Mouse (Mus musculus): ENCODE measurements around the gene March10. TPM values are rescaled to one million over a fixed set of nuclear protein-coding genes. Genes with fewer than 3 reads are reported as not detected.

Gene March10
- polyA plus RNA-seq, 1 experiment = 0.13 TPM

- TF ChIP-seq MYOD1 (IDR thresholded peaks at IDR 0.05; ENCODE audit: control insufficient read depth in 1 of 3, insufficient read length in 2 of 3, low read depth in 2 of 3) = no peak
- TF ChIP-seq TCF3 (IDR thresholded peaks at IDR 0.05; ENCODE audit: insufficient read length, low read depth) = no peak
- no peak for TF ChIP-seq CEBPB (IDR thresholded peaks at IDR 0.05; ENCODE audit: insufficient read depth, poor library complexity, severe bottlenecking)
- no peak for TF ChIP-seq POLR2AphosphoS2 (IDR thresholded peaks at IDR 0.05; ENCODE audit: insufficient read length, low read depth)
- TF ChIP-seq POLR2A (IDR thresholded peaks at IDR 0.05; ENCODE audit: insufficient read length, low read depth) = no peak
- no peak for TF ChIP-seq MAX (IDR thresholded peaks at IDR 0.05; ENCODE audit: low read depth)
- TF ChIP-seq MYOG (IDR thresholded peaks at IDR 0.05; ENCODE audit: control insufficient read depth in 1 of 3, insufficient read depth in 1 of 3, insufficient read length in 2 of 3, low read depth in 2 of 3) = no peak
- no peak for TF ChIP-seq USF1 (IDR thresholded peaks at IDR 0.05; ENCODE audit: low read depth)
- TF ChIP-seq SRF (IDR thresholded peaks at IDR 0.05; ENCODE audit: control insufficient read depth, insufficient read length, low read depth) = no peak
- TF ChIP-seq TCF12 (IDR thresholded peaks at IDR 0.05; ENCODE audit: insufficient read depth, poor library complexity, severe bottlenecking) = no peak
- no peak for TF ChIP-seq E2F4 (IDR thresholded peaks at IDR 0.05; ENCODE audit: insufficient read depth)
- TF ChIP-seq REST (IDR thresholded peaks at IDR 0.05; ENCODE audit: insufficient read depth, insufficient read length) = no peak
- Histone ChIP-seq H3K4me2 (ENCODE audit: low read depth) (no peak overlapping the region), H3K79me2 (ENCODE audit: control insufficient read depth, insufficient read depth) (no peaks in the 10 kb centered on the region), H3K36me3 (ENCODE audit: control insufficient read depth, insufficient read depth) (no peaks in the 10 kb centered on the region), H3ac (ENCODE audit: control insufficient read depth, insufficient read length) (no peak overlapping the region), H3K4me3 (no peak overlapping the region), H3K27me3 (ENCODE audit: control insufficient read depth, insufficient read depth, insufficient read length) (no peaks in the 10 kb centered on the region)
These were observed 86.8 kb downstream of the March10 start for GRCm38 (mm10) chr11:105369526-105370386.

GRCm38 (mm10) chr11:105368833-105369232 is 87.7 kb downstream of the March10 start:
- H3ac ChIP-seq (ENCODE audit: control insufficient read depth, insufficient read length) = no peak overlapping the region
- TF ChIP-seq SRF (IDR thresholded peaks at IDR 0.05; ENCODE audit: control insufficient read depth, insufficient read length, low read depth) (no peak), REST (IDR thresholded peaks at IDR 0.05; ENCODE audit: insufficient read depth, insufficient read length) (no peak), POLR2AphosphoS2 (IDR thresholded peaks at IDR 0.05; ENCODE audit: insufficient read length, low read depth) (no peak), USF1 (IDR thresholded peaks at IDR 0.05; ENCODE audit: low read depth) (no peak), TCF12 (IDR thresholded peaks at IDR 0.05; ENCODE audit: insufficient read depth, poor library complexity, severe bottlenecking) (no peak), MYOG (IDR thresholded peaks at IDR 0.05; ENCODE audit: control insufficient read depth in 1 of 3, insufficient read depth in 1 of 3, insufficient read length in 2 of 3, low read depth in 2 of 3) (no peak), MAX (IDR thresholded peaks at IDR 0.05; ENCODE audit: low read depth) (no peak), TCF3 (IDR thresholded peaks at IDR 0.05; ENCODE audit: insufficient read length, low read depth) (no peak), E2F4 (IDR thresholded peaks at IDR 0.05; ENCODE audit: insufficient read depth) (no peak), CEBPB (IDR thresholded peaks at IDR 0.05; ENCODE audit: insufficient read depth, poor library complexity, severe bottlenecking) (no peak), POLR2A (IDR thresholded peaks at IDR 0.05; ENCODE audit: insufficient read length, low read depth) (no peak), MYOD1 (IDR thresholded peaks at IDR 0.05; ENCODE audit: control insufficient read depth in 1 of 3, insufficient read length in 2 of 3, low read depth in 2 of 3) (no peak)
- no peaks in the 10 kb centered on the region for H3K79me2 ChIP-seq (ENCODE audit: control insufficient read depth, insufficient read depth)
- no peaks in the 10 kb centered on the region for H3K27me3 ChIP-seq (ENCODE audit: control insufficient read depth, insufficient read depth, insufficient read length)
- H3K4me2 ChIP-seq (ENCODE audit: low read depth) = no peak overlapping the region
- H3K36me3 ChIP-seq (ENCODE audit: control insufficient read depth, insufficient read depth) = no peaks in the 10 kb centered on the region
- no peak overlapping the region for H3K4me3 ChIP-seq

GRCm38 (mm10) chr11:105367163-105367562 is 89.4 kb downstream of the March10 start:
- no peaks in the 10 kb centered on the region for H3K27me3 ChIP-seq (ENCODE audit: control insufficient read depth, insufficient read depth, insufficient read length)
- no peak overlapping the region for H3ac ChIP-seq (ENCODE audit: control insufficient read depth, insufficient read length)
- TF ChIP-seq USF1 (IDR thresholded peaks at IDR 0.05; ENCODE audit: low read depth) (no peak), MAX (IDR thresholded peaks at IDR 0.05; ENCODE audit: low read depth) (no peak), TCF12 (IDR thresholded peaks at IDR 0.05; ENCODE audit: insufficient read depth, poor library complexity, severe bottlenecking) (no peak), POLR2AphosphoS2 (IDR thresholded peaks at IDR 0.05; ENCODE audit: insufficient read length, low read depth) (no peak), TCF3 (IDR thresholded peaks at IDR 0.05; ENCODE audit: insufficient read length, low read depth) (no peak), REST (IDR thresholded peaks at IDR 0.05; ENCODE audit: insufficient read depth, insufficient read length) (no peak), CEBPB (IDR thresholded peaks at IDR 0.05; ENCODE audit: insufficient read depth, poor library complexity, severe bottlenecking) (no peak), E2F4 (IDR thresholded peaks at IDR 0.05; ENCODE audit: insufficient read depth) (no peak), MYOG (IDR thresholded peaks at IDR 0.05; ENCODE audit: control insufficient read depth in 1 of 3, insufficient read depth in 1 of 3, insufficient read length in 2 of 3, low read depth in 2 of 3) (no peak), SRF (IDR thresholded peaks at IDR 0.05; ENCODE audit: control insufficient read depth, insufficient read length, low read depth) (no peak), POLR2A (IDR thresholded peaks at IDR 0.05; ENCODE audit: insufficient read length, low read depth) (no peak), MYOD1 (IDR thresholded peaks at IDR 0.05; ENCODE audit: control insufficient read depth in 1 of 3, insufficient read length in 2 of 3, low read depth in 2 of 3) (no peak)
- no peak overlapping the region for H3K4me3 ChIP-seq
- H3K79me2 ChIP-seq (ENCODE audit: control insufficient read depth, insufficient read depth) = no peaks in the 10 kb centered on the region
- no peak overlapping the region for H3K4me2 ChIP-seq (ENCODE audit: low read depth)
- no peaks in the 10 kb centered on the region for H3K36me3 ChIP-seq (ENCODE audit: control insufficient read depth, insufficient read depth)

- Histone ChIP-seq H3K36me3 (ENCODE audit: control insufficient read depth, insufficient read depth) (no peaks in the 10 kb centered on the region), H3K4me3 (no peak overlapping the region), H3ac (ENCODE audit: control insufficient read depth, insufficient read length) (no peak overlapping the region), H3K27me3 (ENCODE audit: control insufficient read depth, insufficient read depth, insufficient read length) (no peaks in the 10 kb centered on the region), H3K4me2 (ENCODE audit: low read depth) (no peak overlapping the region), H3K79me2 (ENCODE audit: control insufficient read depth, insufficient read depth) (no peaks in the 10 kb centered on the region)
- TF ChIP-seq POLR2A (IDR thresholded peaks at IDR 0.05; ENCODE audit: insufficient read length, low read depth) = no peak
- TF ChIP-seq SRF (IDR thresholded peaks at IDR 0.05; ENCODE audit: control insufficient read depth, insufficient read length, low read depth) = no peak
- no peak for TF ChIP-seq E2F4 (IDR thresholded peaks at IDR 0.05; ENCODE audit: insufficient read depth)
- TF ChIP-seq REST (IDR thresholded peaks at IDR 0.05; ENCODE audit: insufficient read depth, insufficient read length) = no peak
- TF ChIP-seq POLR2AphosphoS2 (IDR thresholded peaks at IDR 0.05; ENCODE audit: insufficient read length, low read depth) = no peak
- TF ChIP-seq MYOG (IDR thresholded peaks at IDR 0.05; ENCODE audit: control insufficient read depth in 1 of 3, insufficient read depth in 1 of 3, insufficient read length in 2 of 3, low read depth in 2 of 3) = no peak
- TF ChIP-seq TCF3 (IDR thresholded peaks at IDR 0.05; ENCODE audit: insufficient read length, low read depth) = no peak
- no peak for TF ChIP-seq CEBPB (IDR thresholded peaks at IDR 0.05; ENCODE audit: insufficient read depth, poor library complexity, severe bottlenecking)
- TF ChIP-seq USF1 (IDR thresholded peaks at IDR 0.05; ENCODE audit: low read depth) = no peak
- TF ChIP-seq TCF12 (IDR thresholded peaks at IDR 0.05; ENCODE audit: insufficient read depth, poor library complexity, severe bottlenecking) = no peak
- no peak for TF ChIP-seq MAX (IDR thresholded peaks at IDR 0.05; ENCODE audit: low read depth)
- TF ChIP-seq MYOD1 (IDR thresholded peaks at IDR 0.05; ENCODE audit: control insufficient read depth in 1 of 3, insufficient read length in 2 of 3, low read depth in 2 of 3) = no peak
These were observed 90.5 kb downstream of the March10 start for GRCm38 (mm10) chr11:105366051-105366450.
